Mouse (Mus musculus) heart, adult 2 months (tissue): ENCODE measurements at regions not wholly inside any gene's neighbourhood (a gene's known extent, or its start where the extent isn't known, plus 50 kb on each side); places are given as distances from the start of the nearest gene placed in this dataset.
"Not testable (repeated sequence)": the region's sequence is repeated elsewhere in the genome, so short reads cannot be mapped to it uniquely, and the experiment has no call there.

Source experiments
- DNase-seq, 2 experiments: peaks; one replicate each; pipeline ENCODE4 v3.0.0; 2021
- H3K27ac ChIP-seq: fragments of 200-600 bp; 2 replicates; pipeline ENCODE4 v1.8.1; 2022
- H3K27me3 ChIP-seq: fragments of 200-500 bp; 2 replicates; pipeline ENCODE4 v1.6.1; 2012; ENCODE audit warnings: mild to moderate bottlenecking, low read length, inconsistent platforms, mixed read lengths; ENCODE audit not compliant: control insufficient read depth, insufficient read depth
- H3K36me3 ChIP-seq: fragments of 200-500 bp; 2 replicates; pipeline ENCODE4 v1.6.1; 2012; ENCODE audit warnings: low read length, inconsistent platforms; ENCODE audit not compliant: control insufficient read depth, insufficient read depth
- H3K4me1 ChIP-seq: fragments of 200-500 bp; 2 replicates; pipeline ENCODE4 v1.6.1; 2011; ENCODE audit warnings: low read length; ENCODE audit not compliant: control insufficient read depth, insufficient read depth
- H3K4me3 ChIP-seq: fragments of 200-600 bp; 2 replicates; pipeline ENCODE4 v1.8.1; 2022
- H3K79me2 ChIP-seq: fragments of 200-500 bp; replicated peaks from 2 replicates; pipeline ENCODE4 v1.6.1; 2012; ENCODE audit warnings: mild to moderate bottlenecking, inconsistent platforms, low read length, moderate library complexity, mixed read lengths; ENCODE audit not compliant: control insufficient read depth, insufficient read depth
- H3K9ac ChIP-seq: fragments of 200-500 bp; 2 replicates; pipeline ENCODE4 v1.6.1; 2012; ENCODE audit warnings: low read depth, mild to moderate bottlenecking, control low read depth, inconsistent platforms, low read length, mixed read lengths
- CTCF ChIP-seq: fragments of 200-600 bp; IDR thresholded peaks from 2 replicates; pipeline ENCODE4 v1.8.1; 2022; ENCODE audit warnings: antibody characterized with exemption, mild to moderate bottlenecking, moderate library complexity
- EP300 ChIP-seq: fragments of 200-500 bp; IDR thresholded peaks from 2 replicates; pipeline ENCODE4 v1.6.1; 2011; ENCODE audit warnings: low read depth, low read length, control low read depth; ENCODE audit not compliant: insufficient read depth
- POLR2A ChIP-seq: fragments of 200-500 bp; IDR thresholded peaks from 2 replicates; pipeline ENCODE4 v1.6.1; 2011; ENCODE audit warnings: mild to moderate bottlenecking, low read depth, low read length, control low read depth; ENCODE audit not compliant: insufficient read depth
- WGBS: fragments of 180-500 bp; shearing (Covaris S2); methylation state at CpG from one replicate; pipeline ENCODE4 v1.1.7; 2018; 5-methylcytosine and 5-hydroxymethylcytosine counted together
- intact Hi-C: fragments of 180-260 bp; cut with DNase I; formaldehyde crosslinking; loops from one replicate; pipeline ENCODE4 v1.15.1; 2025

- WGBS = 20% methylated on average over 2 of the region's 2 CpGs
- no peaks in the 10 kb centered on the region for H3K36me3 ChIP-seq
- peaks cover 4% of the 10 kb centered on the region for H3K4me1 ChIP-seq
- no peak for DNase-seq
- intact Hi-C loops = no loop called here
- H3K79me2 ChIP-seq = no peaks in the 10 kb centered on the region
- no peak for TF ChIP-seq EP300
- no peak for TF ChIP-seq CTCF
- TF ChIP-seq POLR2A = no peak
- no peak overlapping the region for H3K27ac ChIP-seq
- H3K9ac ChIP-seq = no peak overlapping the region
- no peak overlapping the region for H3K4me3 ChIP-seq
- no peaks in the 10 kb centered on the region for H3K27me3 ChIP-seq
Measured at GRCm38 (mm10) chr9:43857988-43858387, 114.2 kb downstream of the Nectin1 start.

DNA sequence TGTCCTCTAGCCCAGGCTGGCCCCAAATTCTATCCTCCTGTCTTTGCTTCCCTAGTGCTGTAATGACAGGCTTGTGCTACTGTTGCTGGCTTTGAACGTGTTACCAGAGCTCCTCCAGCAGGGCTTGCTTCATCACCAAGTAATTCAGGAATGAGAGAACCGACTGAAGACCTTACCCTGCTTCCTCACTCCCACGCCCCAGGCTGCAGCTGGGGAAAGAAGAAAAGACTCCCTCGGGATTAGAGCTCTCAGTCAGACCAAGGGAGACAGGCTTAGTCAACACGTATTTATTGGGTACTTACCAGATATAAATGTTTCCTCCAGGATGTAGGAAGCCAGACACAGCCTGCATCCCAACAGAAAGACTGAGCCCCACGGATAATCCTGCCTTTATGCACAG, 115.0 kb downstream of the Nectin1 start:
- no peak overlapping the region for H3K27ac ChIP-seq
- WGBS = 31% methylated on average over 6 of the region's 6 CpGs
- intact Hi-C loops = no loop called here
- DNase-seq = no peak
- H3K4me1 ChIP-seq = peaks cover 4% of the 10 kb centered on the region
- H3K27me3 ChIP-seq = no peaks in the 10 kb centered on the region
- no peak overlapping the region for H3K4me3 ChIP-seq
- TF ChIP-seq POLR2A (no peak), CTCF (no peak), EP300 (no peak)
- no peak overlapping the region for H3K9ac ChIP-seq
- H3K36me3 ChIP-seq = no peaks in the 10 kb centered on the region
- no peaks in the 10 kb centered on the region for H3K79me2 ChIP-seq

- TF ChIP-seq POLR2A (no peak), CTCF (no peak), EP300 (no peak)
- H3K27ac ChIP-seq = no peak overlapping the region
- WGBS = 97% methylated on average over 2 of the region's 2 CpGs
- H3K4me3 ChIP-seq = no peak overlapping the region
- no peaks in the 10 kb centered on the region for H3K36me3 ChIP-seq
- H3K9ac ChIP-seq = no peak overlapping the region
- no peaks in the 10 kb centered on the region for H3K79me2 ChIP-seq
- intact Hi-C loops = no loop called here
- no peaks in the 10 kb centered on the region for H3K27me3 ChIP-seq
- no peak for DNase-seq
- H3K4me1 ChIP-seq = peaks cover 4% of the 10 kb centered on the region
Measured at GRCm38 (mm10) chr9:43860264-43860663, 116.5 kb downstream of the Nectin1 start.

GRCm38 (mm10) chr9:43861375-43861774, 117.6 kb downstream of the Nectin1 start:
- no peaks in the 10 kb centered on the region for H3K79me2 ChIP-seq
- H3K27me3 ChIP-seq = no peaks in the 10 kb centered on the region
- H3K36me3 ChIP-seq = no peaks in the 10 kb centered on the region
- intact Hi-C loops = no loop called here
- no peak for DNase-seq
- H3K9ac ChIP-seq = no peak overlapping the region
- TF ChIP-seq CTCF = no peak
- TF ChIP-seq EP300 = no peak
- WGBS = 48% methylated on average over 10 of the region's 10 CpGs
- H3K4me3 ChIP-seq = no peak overlapping the region
- no peak overlapping the region for H3K27ac ChIP-seq
- peaks cover 4% of the 10 kb centered on the region for H3K4me1 ChIP-seq

DNA sequence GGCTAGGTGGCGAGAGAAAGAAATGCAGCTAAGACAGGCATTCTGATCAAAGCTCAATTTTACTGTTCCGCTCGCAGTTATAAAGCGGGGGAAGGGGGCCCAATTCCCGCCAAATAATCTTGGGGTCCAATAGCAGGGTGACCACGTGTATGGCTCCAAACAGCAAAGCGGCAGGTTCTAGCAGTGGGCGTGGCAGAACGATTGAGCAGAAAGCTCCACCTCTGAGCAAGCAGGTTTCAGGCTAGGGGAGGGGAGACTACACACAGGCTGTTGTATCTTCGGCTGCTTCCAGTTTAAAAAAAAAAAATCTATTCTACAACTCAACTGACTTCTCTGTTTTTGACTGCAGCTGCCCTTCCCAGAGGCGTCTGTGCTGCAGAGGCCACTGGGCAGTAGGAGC, 118.2 kb downstream of the Nectin1 start:
- H3K9ac ChIP-seq, H3K4me1 ChIP-seq, intact Hi-C loops, H3K27ac ChIP-seq, H3K27me3 ChIP-seq, H3K4me3 ChIP-seq, H3K36me3 ChIP-seq, H3K79me2 ChIP-seq, DNase-seq: not testable (repeated sequence)
- 46% methylated on average over 11 of the region's 11 CpGs for WGBS

- TF ChIP-seq CTCF (no peak), POLR2A (peak; percentile 35; the same call in 1 of the 2 replicates)
- H3K27ac ChIP-seq = peak overlapping the region; percentile 28
- H3K4me3 ChIP-seq = peak overlapping the region; percentile 28
- H3K36me3 ChIP-seq = no peaks in the 10 kb centered on the region
- intact Hi-C loops = no loop called here
- H3K27me3 ChIP-seq = no peaks in the 10 kb centered on the region
- WGBS = 6% methylated on average over 30 of the region's 30 CpGs
- no peaks in the 10 kb centered on the region for H3K4me1 ChIP-seq
- peak overlapping the region; percentile 28 for H3K9ac ChIP-seq
- DNase-seq = peak; percentile 61 to 69
- no peaks in the 10 kb centered on the region for H3K79me2 ChIP-seq
Measured at GRCm38 (mm10) chr9:43863609-43864397, 120.0 kb downstream of the Nectin1 start.
